Mouse (Mus musculus): ENCODE results near the gene Pabpn1l.

The Pabpn1l gene

DNA sequence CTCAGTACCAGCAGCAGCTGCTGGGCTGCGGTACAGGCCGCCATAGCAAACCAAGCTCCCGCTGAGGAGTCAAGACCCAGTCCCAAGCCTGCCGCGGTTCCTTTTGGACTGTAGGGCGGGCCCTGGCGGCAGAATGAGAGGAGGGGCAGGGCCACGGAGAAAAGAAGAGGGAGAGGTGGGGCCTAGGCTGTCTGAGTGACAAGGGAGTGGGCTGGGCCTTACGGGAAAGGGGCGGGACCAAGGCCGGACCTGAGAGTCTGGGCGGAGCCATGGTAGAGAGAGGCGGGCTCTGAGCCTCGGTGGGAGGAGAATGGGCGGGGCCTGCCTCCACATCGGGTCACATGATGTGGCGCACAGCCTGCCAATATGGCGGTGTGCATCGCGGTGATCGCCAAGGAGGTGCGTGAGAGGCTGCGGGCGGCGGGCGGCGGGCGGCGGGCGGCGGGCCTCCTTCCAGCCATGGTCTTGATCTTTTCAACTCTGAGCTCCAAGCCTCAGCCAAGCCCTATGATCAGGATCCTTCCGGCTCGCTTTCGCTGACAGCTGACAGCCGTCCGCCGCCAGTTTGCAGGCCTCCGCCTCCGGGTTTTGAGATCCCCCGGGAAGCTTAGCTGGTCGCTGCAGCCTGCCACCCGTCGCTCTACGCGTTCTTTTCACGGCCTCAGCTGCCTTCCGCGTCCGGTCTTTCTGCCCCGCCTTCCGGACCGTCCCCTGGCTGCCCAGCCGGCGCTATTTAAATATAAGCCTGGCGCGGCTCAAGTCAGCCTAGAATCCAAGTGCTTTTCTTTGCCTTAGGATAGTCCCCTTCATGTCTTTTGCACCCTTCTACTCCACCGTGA lies 11.0 kb downstream of the Pabpn1l start, which contains the start of the genes Galns and Trappc2l:
Gene Galns (minus strand): TSS at position 169 of the 839 bp plus-strand sequence.
Gene Trappc2l (plus strand): TSS at position 346 of the 839 bp plus-strand sequence.
- DNase-seq = peak; percentile 96

DNA sequence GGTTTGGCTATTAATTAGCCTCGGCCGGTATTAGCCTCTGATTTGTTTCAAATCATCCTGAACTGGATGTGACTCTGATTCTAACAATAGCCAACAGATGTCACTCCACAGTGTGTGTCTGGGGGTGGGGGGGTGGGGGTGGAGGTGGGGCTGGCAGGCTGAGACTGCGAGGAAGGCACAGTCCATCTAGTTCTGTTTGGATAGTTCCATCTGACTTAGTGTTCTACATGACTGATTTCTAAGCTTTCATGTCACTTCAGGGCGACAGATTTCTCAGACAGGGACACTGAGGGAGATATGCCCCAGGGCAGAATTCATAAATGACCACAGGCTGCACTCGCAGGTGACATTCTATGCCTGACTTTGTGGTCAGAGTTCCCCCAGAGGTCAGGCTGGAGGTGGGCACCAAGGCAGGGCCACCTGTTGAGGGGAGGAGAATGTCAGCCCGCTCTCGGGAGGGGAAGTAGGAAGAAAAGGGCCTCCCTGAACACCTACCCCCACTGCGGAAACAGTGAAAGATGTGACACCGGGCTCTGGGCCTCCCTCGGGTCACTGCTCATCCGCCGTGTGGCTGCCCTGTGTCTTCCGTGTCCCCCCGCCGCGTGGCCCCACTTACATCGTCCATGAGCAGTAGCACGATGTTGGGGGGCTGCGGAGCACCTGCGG lies 11.8 kb downstream of the Pabpn1l start:
- no peak for DNase-seq

DNA sequence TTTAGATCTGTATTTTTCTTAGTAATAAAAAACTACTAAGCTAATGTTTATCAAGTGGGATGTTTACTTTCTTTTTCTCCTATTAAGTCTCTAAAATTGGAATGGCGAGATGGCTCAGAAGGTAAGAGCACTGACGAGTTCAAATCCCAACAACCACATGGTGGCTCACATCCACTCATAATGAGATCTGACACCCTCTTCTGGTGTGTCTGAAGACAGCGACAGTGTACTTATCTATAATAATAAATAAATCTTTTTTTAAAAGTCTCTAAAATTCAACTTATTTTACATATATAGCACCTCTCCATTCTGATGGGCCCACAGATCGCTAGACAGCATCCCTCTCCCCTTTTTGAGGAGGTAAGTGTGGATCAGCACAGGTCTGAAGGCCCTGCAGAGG lies 12.3 kb downstream of the Pabpn1l start:
- DNase-seq = no peak

DNA sequence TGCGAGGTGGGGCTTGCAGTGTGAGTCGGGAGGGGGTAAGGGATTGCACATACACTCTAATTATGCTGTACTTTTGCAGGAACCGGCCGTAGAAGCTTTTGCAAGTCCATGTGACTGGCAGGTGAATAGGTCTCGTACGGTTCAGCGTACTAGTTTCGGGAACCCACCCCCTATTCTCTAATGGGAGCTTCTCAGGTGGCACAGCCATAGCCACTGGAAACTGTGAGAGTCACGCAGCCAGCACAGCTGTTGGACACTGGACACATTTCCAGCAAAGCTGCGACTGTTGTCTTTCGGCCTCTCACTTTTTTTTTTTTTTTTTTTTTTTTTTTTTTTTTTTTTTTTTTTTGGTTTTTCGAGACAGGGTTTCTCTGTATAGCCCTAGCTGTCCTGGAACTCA lies 15.7 kb downstream of the Pabpn1l start:
- DNase-seq = no peak

DNA sequence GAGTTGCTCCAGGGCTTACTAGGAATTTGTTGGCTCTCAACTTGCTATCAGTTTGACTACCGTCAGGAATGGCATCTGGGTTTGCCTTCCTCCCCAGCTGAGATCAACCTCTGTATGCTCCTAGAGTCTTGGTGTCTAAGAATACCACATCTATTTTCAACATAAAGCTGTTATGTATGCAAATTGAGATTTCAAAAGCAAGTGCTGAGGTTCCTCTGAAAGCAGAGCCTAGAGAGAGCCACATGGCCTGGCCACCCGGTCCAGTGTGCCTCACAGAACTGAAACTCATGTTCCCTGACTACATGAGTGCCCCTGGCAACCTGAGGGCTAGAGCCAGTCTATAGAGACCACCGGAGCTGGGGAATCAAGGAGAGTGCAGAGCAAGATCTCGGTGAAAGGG lies 17.2 kb downstream of the Pabpn1l start:
- DNase-seq = no peak

DNA sequence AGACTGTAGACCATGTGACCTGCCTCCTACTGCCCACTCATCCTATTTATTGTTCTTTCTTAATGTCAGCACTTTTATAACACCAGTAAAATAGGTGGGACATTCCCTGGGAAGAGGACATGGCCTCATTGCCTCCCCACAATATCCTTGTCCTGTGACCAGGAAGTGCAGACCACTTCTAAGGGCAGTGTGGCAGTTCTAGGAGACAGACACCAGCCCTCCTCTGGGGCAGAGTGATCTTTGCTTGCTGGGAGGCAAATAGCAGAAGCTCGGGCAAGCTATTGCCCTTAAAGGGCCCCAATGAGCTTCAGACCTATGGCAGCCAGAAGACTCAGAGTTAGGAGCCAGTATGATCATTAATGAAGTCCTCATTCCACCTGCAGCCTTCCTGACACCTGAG lies 17.9 kb downstream of the Pabpn1l start:
- DNase-seq = no peak

DNA sequence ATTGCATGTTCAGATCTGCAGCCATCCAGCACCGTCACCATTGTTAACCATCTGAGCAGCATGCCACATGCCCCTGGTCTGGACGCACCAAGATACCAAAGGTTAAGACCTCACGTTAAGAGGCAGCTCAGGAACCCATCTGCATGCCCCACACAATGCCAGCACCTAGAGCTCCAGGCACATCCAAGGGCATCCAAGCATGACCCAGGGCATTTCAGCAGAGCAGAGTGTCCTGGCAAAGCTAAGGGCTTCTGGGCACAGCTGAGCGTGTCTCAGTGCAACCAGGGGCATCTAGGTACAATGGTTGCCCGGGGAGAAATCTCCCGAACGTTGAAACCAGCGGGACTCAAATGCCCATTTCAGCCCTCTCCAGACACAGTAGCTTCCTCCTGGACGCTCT lies 21.9 kb downstream of the Pabpn1l start:
- no peak for DNase-seq

DNA sequence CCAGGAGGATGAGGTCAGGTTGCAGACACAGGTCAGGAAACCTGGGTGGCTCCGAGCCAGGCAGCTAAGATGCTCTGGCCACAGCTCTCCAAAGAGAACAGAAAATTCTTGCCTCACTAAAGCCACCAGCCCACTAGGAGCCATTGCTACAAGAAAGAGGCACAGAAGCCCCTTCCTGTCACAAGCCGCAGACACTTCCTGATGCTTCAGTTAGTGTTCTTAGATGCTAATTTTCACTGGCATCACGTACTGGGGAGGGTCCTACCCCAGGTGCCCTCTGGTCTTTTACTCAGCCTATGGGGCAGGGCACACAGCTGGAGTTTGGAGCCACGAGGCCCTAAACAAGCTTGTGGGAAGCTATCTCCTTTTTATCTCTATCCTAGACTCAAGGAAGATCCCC lies 26.5 kb downstream of the Pabpn1l start:
- DNase-seq = no peak

DNA sequence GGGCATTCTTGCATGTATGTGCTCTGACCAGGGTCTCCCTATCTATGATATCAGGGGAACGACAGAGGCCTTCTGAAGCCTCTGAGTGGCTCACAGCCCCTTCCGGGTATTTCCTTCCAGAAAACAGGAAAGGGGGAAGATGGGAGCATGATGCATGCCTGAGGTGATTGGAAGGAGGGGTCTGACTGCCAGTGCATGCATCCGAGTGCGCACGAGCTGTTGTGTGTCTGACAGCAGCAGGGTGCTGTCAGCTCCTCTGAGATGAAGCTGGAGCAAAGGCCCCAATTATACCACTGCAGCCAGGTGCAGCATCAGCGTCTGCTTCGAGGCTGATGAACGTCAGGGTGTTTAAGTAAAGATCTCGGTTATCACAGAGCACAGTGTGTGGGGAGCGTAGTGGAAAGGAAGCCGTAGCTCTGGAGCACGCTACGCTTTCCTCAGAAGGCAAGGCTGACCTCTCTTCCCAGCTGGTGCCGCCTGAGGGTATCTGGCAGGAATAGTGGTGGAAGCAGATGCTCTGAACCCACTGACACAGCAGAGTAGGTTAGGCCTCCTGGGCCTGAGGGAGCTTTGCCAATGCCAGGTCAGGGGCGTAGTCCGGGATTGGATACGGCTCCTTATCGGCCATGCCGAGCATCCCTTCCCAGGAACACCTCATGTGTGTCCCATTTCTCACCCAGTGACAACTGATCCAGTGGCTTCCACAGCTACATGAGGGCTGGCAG lies 28.6 kb downstream of the Pabpn1l start:
- DNase-seq = peak; percentile 74

DNA sequence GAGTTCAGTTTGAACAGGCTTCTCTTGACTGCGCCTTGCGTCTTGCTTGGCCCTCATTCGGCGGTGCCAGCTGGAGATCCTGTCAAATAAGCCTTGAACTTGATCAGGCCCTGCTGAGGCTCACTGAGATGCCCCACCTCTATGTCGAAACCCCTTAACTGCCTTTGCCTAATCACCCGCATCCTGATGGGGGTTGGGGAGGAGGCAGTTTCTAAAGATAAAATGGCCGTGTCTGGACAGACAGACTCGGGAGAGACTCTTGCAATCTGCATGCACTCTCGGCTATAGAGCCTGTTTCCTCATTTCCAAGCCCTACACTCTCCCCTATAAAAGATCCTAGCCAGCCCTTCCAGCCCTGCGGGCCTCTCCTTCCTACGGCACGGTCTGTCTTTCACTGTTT lies 29.3 kb downstream of the Pabpn1l start:
- no peak for DNase-seq

DNA sequence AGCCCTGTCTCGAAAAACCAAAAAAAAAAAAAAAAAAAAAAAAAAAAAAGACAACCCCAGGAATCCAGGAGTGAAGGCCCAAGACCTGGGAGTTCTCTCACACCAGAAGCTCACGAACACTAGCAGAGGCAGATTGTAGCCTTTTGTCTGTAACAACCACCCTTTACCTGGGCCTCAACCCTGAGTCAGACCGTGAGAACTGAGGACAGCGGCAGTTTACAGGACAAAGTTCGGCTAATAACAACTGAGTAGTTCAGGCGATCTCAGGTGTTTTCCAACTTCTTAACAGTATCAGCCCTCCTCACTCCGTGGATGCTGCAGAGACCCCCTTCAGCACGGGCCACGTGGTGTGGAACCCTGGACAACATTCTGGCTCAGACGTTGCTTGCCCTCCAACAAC lies 35.8 kb downstream of the Pabpn1l start:
- DNase-seq = no peak

DNA sequence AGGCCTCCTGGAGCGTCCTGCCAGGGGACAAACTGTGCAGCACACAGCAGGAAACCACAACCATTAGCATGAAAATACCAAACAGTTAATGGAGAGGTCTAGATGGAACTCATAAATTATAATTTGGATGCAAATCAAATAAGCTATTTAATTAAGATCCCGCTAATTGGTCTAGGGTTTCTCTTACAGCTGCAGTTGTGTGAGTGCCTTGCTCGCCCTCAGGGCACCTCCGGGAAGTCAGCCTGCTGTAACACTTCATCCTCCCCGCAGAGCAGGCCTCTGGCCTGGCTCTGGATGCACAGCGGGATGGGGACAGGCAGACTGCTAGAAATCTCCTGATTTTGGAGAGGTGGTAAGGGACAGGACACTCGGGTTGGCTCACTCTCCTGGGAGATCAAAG lies 36.4 kb downstream of the Pabpn1l start:
- no peak for DNase-seq

DNA sequence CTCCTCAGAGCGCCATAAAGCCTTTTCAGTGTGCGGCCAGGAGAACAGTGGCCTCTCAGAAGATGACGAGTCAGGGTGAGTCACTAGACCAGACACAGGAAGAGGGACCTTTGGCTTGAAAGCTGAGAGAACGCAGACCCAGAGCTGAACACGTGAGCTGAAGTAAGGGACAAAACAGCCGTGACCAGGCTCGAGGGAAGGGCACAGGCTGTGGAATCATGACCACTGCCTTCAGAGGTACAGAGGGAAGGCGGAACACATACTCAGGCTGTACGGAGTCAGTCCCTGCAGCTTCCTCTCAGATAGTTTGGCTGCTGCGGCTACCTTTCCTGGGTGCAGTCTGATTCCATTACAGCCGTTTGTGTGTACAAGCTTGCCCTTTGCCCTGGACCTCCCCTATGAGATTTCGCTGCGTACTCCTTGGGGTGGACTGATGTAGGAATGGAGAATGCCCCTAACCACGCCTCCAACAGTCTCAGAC lies 37.1 kb downstream of the Pabpn1l start:
- no peak for DNase-seq

GRCm38 (mm10) chr8:122584981-122585380 lies 37.6 kb downstream of the Pabpn1l start:
- no peak for DNase-seq

GRCm38 (mm10) chr8:122580926-122581325 lies 41.6 kb downstream of the Pabpn1l start:
- no peak for DNase-seq

DNA sequence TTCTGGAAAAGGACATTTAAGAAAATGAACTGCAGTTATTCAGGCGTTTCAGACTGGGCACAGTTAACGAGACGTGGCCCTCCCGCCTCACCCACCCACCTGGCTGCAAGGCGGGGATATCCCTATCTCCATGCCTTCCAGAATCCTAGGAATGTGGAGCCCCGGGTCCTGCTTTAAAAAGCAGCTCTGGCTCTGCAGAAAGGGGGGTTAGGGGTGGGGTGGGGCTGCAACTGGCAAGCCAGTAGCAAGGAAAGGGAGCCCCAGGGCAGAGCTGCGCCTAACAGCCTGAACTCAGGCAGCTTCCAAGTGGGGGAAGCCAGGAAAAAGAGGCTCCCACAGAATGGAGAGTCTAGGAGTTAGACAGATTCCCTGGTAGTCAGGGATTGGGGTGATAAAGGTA lies 43.3 kb downstream of the Pabpn1l start:
- DNase-seq = no peak

GRCm38 (mm10) chr8:122577116-122577515 lies 45.4 kb downstream of the Pabpn1l start:
- DNase-seq = no peak

DNA sequence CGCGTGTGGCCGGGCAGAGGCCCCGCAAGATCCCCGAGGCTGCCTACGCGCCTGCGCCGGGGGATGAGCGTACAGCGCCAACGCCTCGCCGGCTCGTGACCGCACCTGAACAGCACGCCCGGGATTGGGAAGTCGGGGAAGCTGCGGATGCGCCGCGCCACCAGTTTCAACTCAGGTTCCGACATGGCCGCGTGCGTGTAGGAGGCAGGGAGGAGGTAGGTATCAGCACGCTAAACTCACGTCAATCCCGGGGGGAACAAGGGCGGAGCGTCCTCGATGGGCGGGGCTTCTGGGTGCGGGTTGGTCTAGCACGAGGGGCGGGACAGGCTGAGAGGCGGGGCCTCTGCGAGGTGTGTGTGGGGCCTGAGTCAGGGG lies 45.9 kb downstream of the Pabpn1l start, which contains the start of gene Aprt:
Gene Aprt (minus strand): TSS at position 262 of the 375 bp plus-strand sequence.
- DNase-seq = peak; percentile 97

GRCm38 (mm10) chr8:122575735-122576647 lies 46.5 kb downstream of the Pabpn1l start:
- DNase-seq = peak; percentile 65

- no peak for DNase-seq
These were observed 47.3 kb downstream of the Pabpn1l start for GRCm38 (mm10) chr8:122575286-122575685.

- DNase-seq = no peak
These were observed 47.8 kb downstream of the Pabpn1l start for GRCm38 (mm10) chr8:122574667-122575251.

DNA sequence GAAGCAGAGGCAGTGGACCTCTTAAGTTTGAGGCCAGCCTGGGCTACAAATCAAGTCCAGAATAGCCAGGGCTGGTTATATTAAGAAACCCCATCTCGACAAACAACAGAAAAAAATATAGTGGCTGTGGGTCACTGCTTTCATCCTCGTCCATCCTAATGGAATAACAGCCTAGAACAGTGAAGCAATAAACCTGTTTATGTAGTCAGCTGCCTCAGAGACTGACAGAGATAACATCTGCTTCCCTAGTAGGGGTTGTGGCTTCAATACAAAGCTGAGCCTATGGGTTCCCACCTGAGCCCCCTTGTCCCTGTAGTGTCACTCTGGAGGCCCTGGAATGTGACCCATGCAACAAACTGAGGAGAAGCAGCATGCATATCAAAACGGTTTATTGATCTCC lies 48.3 kb downstream of the Pabpn1l start:
- no peak for DNase-seq
